Mouse (Mus musculus): ENCODE data around the gene Eml6.

DNA sequence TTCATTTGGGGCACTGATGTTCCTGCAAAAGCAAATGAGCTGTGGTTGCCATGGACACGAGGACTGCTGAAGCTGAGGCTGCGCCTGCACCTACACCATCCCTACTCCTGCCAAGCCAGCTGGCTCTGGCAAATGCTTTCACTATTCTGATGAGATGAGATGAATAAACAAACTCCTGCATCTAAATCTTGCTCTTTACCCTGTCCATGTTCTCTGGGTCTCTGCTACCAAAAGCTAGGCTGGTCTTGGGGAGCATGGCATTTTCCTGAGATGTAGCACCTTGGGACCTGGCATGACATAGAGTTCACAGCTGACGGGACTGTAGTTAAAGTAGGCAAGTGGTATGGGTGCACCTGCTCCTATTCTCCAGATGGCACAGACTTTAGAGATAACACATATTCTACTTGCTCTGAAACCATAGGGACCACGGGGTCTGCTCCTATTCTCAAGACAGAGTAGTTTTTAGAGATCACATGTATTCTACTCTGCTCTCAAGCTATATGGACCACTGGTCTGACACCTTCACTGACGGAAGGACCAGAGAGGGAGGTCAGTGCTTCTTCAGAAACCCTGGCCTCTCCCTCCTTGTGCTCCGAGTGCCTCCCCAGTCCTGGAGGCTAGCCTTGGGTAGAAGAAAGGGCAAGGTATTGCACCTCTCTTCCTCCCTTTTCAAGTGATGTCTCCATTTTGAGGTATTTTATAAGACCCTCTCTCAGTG is 236.8 kb downstream of the Eml6 start:
- TF ChIP-seq CTCF (IDR thresholded peaks at IDR 0.05; ENCODE audit: insufficient read depth, low read depth, low read length) (no peak), POLR2A (IDR thresholded peaks at IDR 0.05; ENCODE audit: insufficient read depth, low read depth, low read length) (no peak)
